Mouse (Mus musculus): ENCODE results near the gene Spata31d1c.

Spata31d1c gene

GRCm38 (mm10) chr13:65032758-65033157 lies at the start of gene Spata31d1c:
Gene Spata31d1c (plus strand): TSS chr13:65033058.
- DNase-seq (ENCODE audit: extremely low spot score, low read depth, low spot score) = no peak

- DNase-seq (ENCODE audit: extremely low spot score, low read depth, low spot score) = no peak
Observed at GRCm38 (mm10) chr13:64988828-64989227, 44.0 kb upstream of the Spata31d1c start.

DNA sequence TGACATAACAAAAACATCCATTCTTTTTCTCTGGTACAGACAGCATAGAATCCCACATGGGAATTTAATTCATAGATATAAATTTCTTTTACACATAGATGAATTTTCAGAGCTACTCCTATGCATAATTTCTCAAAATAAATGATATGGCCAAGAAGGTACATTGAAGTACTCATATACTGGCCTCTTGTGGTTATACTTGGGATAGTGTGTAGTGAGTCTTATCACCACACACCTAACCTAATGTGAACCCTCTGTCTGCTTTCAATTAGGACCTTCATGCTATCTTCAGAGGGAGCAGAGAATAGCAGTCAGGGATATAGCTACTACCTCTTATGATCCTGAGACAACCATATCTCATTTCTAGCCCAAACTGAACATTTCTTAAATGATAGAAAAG lies 27.4 kb upstream of the Spata31d1c start:
- DNase-seq (ENCODE audit: extremely low spot score, low read depth, low spot score) = no peak

DNA sequence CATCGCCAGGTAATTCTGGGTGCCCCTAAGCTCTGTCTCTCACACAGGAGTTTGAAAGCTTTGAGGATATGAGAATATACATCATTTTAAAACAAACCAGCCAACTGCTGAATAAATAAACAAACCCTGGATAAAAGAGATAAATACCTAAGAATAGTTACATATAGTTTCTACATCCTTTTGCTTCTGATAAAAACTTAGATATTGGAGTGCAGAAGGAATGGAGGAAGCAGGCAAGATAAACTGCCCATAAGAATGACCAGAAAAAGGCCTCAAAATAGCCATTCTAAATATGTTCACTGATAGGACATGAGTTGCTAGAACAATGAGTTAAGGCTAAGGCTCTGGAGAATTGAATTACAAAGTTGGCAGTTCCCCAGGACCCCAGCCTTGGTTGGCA lies 26.1 kb upstream of the Spata31d1c start:
- DNase-seq (ENCODE audit: extremely low spot score, low read depth, low spot score) = no peak

DNA sequence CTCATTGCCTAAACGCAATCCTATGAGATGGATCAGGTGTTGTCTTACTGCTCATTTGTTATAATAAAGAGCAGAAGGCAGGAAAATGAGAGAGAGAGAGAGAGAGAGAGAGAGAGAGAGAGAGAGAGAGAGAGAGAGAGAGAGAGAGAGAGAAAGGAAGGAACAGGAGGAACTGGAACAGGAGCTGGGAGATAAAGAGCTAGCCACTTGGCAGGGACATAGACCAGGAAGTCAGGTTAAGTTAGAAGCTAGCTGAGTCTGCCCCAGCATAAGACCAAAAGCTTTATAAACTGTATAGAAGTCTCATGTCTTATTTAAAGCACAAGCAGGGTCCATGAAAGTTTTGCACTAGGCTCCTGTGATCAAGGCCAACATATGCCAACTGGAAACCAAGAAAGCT lies 24.9 kb upstream of the Spata31d1c start:
- DNase-seq (ENCODE audit: extremely low spot score, low read depth, low spot score) = no peak

DNA sequence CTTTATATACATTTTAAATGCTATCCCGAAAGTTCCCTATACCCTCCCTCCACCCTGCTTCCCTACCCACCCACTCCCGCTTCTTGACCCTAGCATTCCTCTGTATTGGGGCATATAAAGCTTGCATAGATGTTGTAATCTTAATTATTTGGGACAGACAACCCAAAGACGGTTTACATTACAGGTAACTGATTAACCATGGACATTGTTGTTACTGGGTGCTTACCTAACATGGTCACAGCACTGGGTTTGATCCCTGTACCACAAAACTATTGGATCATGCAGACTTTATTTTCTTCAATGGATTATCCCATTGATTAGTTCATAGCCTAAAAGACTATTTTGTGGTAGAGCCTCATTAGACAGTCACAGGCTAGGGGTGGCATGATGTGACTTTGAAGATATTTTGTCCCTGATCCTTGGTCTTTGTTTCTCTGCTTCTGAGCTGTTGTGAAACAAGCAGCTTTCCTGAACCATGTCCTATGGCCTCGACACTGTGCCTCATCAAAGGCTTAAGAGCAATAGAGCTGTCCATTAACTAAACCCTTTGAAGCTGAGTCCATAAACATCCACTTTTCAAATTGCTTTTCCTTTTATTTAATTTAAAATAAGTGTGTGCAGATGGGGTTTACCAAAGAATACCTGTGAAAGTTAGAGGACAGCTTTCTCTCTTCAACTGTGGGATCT lies 21.7 kb upstream of the Spata31d1c start:
- DNase-seq (ENCODE audit: extremely low spot score, low read depth, low spot score) = no peak

DNA sequence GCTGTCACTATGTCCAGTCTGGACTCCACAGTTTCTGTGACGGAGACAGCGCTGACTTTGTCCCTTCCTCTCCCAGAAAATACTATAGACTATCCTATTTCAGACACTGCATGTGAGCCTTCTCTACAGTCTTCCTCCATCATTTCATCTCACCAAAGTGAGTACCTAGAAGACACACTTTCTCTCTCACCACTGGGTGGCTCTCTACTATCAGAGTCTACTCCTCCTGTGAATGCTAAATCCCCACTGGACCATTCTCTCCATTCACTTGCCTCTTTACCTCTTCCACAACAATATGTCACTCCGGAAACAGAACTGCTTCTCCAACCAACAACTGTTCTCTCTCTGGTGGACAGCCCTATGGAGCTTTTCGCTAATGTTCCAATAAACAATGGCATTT lies 2.2 kb downstream of the Spata31d1c start:
- DNase-seq (ENCODE audit: extremely low spot score, low read depth, low spot score) = no peak

GRCm38 (mm10) chr13:65052660-65053059 lies 19.8 kb downstream of the Spata31d1c start, which contains the start of gene Prss47:
Gene Prss47 (minus strand): TSS chr13:65052760.
- no peak for DNase-seq (ENCODE audit: extremely low spot score, low read depth, low spot score)

GRCm38 (mm10) chr13:65069969-65070368 lies 37.1 kb downstream of the Spata31d1c start:
- no peak for DNase-seq (ENCODE audit: extremely low spot score, low read depth, low spot score)
